Mouse (Mus musculus) left cerebral cortex, postnatal 14 days (tissue): ENCODE results near the gene Megf11. TPM values are rescaled to one million over a fixed set of nuclear protein-coding genes. Genes with fewer than 3 reads are reported as not detected.

Source experiments
- DNase-seq, 2 experiments: peaks; one replicate each; pipeline ENCODE4 v3.0.0; 2021 to 2022; ENCODE audit warnings: low spot score in 2 of 2, mixed read lengths in 1 of 2
- intact Hi-C: fragments of 180-260 bp; cut with DNase I; formaldehyde crosslinking; loops from one replicate; pipeline ENCODE4 v1.15.1; 2025
- total RNA-seq, 2 experiments: library from RNA; stranded (reverse); gene quantifications; 2 replicates each; pipeline ENCODE4 v1.2.3; 2021

Gene Megf11
- total RNA-seq, 2 experiments from 2014 or later, result 13.6 to 14.5 TPM

DNA sequence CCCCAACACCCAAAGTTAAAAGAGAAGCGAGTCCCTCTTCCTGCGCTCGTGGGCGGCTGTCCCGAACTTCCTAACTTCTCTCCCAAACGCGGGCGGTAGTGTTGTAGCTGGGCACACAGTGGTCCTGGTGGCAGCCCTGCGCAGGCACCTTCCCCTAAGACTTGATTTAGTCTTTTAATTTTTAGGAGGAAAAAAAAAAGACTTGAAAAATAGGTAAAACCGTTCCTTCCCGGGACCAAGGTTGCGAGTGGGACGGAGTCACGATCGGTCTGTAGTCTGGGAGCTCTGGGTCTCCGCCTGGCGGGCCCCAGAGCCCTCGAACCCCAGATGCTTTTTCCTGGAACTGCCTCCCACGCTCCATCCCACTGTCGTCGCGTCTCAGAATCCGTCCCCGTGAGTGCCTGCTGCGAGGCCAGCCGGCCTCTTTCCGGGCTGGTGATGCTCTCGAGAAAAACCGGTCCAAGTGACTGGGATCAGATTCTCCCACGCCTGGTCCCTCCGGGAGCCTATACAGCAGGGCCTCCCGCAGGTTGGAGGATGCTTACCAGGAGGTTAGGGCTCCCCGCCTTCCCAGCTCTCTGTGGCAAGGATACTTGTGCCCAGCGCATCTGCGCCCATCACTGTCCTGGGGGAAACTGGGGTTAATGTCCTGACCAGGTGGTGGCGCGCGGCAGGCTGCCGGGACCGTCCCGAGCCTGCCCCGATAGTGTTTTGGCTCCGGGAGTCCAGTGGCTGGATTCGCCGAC is 1.2 kb downstream of the Megf11 start:
- DNase-seq, result no peak
- intact Hi-C loops, result no loop called here

DNA sequence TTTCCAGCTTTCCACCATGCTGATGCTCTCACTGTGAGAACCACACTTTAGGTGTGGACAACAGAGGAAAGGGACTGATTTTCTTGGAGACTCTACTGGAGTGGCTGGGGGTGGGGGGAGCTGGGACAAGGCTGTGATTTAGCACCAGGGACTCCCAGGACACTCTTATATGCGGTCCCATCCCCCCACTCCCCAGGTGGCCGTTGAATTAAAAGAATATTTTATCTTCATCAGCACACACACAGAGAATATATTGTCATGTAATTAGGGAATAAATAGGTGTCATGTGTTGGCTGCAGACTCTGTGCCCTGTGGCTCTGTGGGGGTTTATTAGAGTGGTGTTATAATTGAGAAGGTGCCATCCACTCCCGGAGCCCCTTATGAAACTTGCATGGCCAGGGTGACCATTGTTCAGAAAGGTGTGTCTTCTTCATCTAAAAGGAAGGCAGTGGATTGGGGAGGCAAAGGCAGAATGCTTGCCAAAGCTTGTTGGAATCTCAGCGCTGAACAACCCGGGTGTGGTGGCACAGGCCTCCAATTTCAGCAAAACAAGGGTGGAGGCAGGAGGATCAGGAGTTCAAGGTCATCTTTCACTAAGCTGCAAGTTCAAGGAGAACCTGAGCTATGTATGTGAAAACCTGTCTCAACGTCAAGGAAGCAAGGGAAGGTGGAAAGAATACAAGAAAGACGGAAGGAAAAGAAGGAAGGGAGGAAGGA is 4.3 kb downstream of the Megf11 start:
- no peak for DNase-seq
- intact Hi-C loops, result loop anchor here (10.0 kb wide), 1 partner anchor 115 kb away; no protein-coding TSS in a partner anchor

DNA sequence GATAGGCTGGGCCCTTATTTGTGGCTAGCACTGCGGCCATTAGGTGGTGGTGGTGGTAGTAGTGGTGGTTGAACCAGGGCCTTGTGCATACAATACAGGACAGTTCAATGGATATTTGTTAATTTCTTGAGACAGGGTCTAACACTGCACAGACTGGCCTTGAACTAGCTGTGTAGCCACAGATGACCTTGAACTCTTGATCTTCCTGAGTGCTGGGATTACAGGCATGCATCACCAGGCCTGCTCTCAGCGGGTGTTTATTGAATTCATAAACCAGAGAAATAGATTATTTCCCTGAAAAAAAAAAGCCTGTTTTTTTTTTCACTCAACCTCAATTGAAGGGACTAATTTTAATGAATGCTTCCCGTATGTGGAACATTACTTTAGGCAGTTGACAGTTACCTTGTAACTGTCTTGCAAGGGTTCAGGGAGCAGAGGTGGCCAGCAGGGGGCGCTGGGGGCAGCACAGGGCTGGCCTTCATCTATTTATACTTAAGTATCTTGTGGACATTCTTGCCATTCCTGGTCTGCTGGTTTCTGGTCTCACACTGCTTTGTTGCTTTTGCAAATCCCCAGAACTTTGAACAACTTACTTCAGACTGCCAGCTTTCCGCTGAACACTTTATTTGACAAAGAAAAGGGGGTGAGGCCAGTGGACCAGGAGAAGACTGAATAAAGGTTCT is 8.6 kb downstream of the Megf11 start:
- intact Hi-C loops, result loop anchor here (1.0 to 10.0 kb wide), 2 partner anchors 111 to 245 kb away; no protein-coding TSS in a partner anchor
- peak; percentile 48 to 72 for DNase-seq

DNA sequence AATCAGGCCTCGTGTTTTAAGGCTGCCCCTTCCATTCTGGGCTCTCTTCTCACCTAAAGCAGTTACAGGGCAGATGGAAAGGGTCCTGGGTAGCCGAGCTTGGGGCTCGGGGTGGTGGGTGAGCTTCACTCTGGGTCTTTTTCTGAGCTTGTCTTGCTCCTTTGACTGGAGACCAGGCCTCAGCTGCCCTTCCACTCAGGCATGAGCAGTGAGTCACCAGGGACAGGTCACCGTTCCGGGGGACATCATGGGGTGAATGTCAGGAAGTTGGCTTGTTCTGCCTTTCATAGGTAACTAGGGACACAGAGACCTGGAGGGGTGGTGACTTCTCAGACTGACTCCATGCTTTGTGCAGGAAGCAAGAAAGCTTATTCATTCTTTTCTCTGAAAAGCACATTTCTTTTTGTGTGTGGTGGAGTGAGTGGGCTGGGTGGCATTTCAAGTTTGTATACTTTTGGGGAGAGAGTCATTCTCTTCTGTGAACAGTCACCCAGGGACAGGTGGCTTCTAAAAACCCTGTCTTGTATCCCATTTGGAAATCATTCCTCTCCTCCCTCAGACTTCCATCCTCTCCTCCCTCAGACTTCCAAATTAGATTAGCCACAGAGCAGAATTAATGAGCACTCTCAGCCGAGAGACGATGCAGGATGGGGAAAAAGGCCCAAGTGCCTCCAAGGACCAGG is 10.0 kb downstream of the Megf11 start:
- DNase-seq, result peak in 1 of 2 experiments; percentile 41
- intact Hi-C loops, result loop anchor here (10.0 kb wide), 1 partner anchor 109 kb away; no protein-coding TSS in a partner anchor

DNA sequence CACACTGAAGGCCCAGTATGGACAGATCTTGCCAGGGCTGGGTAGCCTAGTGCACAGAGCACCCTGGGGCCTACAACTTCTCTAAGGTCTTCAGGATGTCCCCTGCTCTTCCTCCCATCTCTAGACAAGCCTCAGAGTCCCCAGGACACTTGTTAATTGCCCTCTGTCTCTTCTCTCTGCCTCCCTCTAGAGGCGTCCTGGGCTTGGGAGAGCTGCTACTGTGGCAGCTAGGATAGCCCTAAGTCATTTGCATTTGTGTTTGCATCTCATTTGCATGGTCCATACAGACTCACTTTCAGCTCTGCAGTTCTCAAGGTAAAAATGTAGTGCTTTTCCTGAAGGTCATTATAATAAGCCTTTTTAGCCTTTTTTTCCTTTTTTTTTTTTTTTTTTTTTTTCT is 11.7 kb downstream of the Megf11 start:
- intact Hi-C loops, result loop anchor here (10.0 kb wide), 1 partner anchor 108 kb away; no protein-coding TSS in a partner anchor
- peak in 1 of 2 experiments; percentile 27 for DNase-seq

DNA sequence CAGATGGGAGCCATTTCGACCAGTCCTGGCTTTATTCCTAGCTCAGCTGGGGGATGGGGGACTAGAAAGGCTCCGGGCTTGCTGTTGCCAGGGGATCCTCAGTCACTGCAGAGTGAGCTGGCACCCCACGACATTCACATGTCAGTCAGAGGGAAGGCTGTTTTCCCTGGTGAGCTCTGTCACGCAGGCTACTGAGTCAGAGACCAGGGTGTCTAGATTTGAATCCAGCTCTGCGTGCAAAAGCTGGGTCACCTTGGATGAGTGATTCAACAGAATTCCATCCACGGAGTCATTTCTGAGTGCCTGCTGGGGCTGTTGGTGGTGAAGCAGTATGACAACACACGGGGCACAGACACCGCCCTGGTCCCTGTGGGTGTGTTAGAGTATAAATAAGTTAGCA is 13.7 kb downstream of the Megf11 start:
- intact Hi-C loops, result loop anchor here (10.0 kb wide), 1 partner anchor 106 kb away; no protein-coding TSS in a partner anchor
- no peak for DNase-seq

DNA sequence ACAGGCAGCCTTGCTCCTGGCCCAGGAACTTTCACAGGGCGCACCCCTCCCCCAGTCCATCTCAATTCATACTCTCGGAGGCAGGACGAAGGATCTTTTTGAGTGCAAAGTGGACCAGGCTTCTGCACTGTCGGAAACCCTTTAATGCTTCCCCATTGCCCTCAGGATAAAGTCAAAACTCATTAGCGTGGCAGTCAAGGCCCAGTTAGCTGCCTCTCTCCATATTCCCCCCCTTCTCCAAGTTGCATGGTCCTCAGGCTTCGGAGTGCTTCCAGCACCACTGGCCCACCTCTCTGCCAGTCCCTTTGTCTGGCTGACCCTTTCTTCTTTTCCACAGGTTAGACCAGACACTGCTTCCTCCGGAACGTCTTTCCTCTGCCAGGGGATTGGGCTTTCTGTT is 16.7 kb downstream of the Megf11 start:
- intact Hi-C loops, result no loop called here
- DNase-seq, result no peak

DNA sequence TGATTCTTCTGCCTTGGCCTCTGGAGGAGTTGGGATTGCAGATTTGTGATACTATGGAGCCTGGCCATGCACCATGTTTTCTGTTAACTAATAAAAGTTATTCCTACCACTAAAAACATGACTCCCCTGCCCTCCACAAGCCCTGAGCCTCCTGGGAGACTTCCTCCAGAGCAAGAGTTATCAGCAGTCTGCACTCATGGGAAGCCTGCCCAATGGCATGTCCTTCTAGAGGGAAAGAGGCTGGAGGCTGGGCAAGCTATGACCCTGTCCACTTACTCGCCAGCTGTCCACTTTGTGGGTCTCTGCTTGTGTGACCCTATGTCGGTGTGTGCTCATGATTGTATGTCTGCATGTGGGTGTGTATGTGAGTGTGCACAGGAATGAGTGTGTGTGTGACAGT is 21.4 kb downstream of the Megf11 start:
- intact Hi-C loops, result no loop called here
- DNase-seq, result no peak

DNA sequence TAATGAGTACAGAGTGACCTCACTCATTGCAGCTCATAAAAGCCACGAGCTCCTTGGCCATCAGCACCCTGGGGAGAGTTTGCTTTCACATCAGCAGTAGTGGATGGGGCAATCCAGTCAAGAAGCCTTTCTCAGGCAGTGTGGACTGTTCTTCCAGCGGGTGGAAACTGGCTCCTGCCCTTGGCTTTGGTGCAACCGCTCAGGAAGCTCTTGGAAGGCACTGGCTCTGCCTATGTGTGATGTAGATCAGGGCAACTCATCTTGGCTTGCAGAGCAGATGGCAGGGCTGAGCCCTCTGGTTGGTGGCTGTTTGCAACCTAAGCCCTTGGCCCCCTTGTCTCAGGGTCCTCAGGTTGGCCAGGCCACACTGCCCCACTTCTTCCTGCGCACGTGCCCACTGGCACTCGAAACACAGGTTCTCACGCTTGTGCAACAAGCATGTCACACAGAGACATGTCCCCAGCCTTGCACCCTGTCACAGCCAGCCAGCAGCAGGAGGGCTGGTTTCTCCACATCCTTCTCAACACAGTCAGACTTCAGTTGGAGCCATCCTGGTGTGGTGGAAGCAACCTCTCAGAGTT is 22.1 kb downstream of the Megf11 start:
- intact Hi-C loops, result no loop called here
- no peak for DNase-seq

DNA sequence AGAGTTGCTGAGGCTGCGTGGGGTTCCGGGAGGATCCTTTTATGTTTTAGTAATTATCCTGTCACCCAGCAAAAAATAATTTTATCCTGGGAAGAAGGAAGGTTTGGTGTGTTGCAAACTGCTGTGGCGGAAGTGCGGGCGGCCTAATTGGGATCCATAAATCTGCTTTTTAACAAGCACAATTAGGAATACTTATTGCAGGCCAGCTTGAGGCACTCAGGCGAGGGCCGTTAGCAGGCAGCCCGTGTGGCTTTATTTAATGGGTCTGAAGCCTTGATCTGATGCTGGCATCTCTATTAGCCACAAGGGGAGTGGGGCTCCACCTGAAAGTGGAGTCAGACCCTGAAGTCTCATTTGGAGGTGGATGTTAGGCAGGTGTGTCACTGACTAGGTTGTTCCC is 23.4 kb downstream of the Megf11 start:
- DNase-seq, result no peak
- intact Hi-C loops, result no loop called here

DNA sequence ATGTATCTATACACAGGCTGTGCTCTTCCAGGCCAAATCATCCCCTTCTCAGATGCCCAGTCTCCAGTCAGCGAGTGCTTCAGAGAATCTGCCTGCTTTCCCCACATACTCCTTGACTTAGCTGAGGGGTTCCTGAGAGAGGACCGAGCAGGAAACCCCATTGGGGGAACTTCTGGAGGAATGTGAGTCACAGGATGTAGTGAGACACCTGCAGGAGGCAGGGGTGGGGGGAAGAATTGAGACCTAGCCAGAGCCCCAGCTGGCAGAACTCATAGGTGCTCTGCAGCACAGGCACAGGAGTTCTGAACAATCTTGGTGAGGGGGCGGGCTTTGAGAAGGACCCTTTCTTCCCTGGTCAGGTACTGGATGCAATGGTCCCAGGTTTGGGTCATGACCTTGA is 35.0 kb downstream of the Megf11 start:
- no peak for DNase-seq
- intact Hi-C loops, result no loop called here

DNA sequence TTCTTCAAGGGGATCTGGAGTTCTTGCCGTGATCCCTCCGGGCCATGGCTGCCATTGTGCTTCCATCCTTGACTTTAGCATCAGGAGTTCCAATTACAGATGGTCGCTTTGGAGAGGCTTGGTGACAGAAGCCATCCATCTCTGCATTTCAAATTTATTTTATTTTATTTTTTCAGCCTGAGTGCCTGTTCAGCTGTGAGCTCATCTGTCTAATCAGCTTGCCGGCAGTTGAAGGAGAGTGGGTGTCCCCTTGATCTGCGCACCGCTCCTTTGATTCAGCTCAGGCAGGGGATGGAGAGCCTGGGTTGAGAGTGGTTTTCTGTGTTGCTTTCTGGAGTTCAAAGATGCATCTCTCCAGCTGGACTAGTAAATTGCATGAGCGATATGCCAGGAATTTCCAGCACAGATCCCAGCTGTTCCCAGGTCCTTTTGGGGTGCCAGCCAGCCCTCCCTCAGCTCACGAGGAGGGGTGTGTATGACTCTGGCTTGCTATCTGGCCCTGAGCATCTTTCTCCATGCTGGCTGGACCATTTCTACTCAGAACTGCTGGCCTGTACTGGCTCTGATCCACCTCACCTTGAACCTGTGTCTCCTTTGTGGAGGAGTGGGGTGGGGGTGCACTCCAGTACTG is 36.7 kb downstream of the Megf11 start:
- DNase-seq, result no peak
- intact Hi-C loops, result no loop called here

DNA sequence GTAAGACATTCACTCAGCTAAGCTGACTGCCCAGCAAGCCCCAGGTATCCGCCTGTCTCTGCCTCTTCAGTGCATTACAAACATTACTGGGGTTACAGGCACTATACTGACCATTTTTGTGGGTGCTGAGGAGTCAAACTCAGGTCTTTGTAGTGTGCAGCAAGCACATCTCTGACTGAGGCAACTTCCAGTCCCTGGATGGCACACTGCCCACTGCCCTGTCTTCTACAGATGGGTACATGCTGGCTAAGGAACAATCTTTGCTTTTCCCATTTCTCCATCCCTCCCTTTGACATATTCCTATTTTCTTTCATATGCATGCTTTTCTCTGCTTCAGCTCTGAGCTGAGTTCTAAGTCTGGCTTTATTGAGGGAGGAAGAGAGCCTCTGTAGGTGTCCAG is 38.5 kb downstream of the Megf11 start:
- intact Hi-C loops, result no loop called here
- no peak for DNase-seq

DNA sequence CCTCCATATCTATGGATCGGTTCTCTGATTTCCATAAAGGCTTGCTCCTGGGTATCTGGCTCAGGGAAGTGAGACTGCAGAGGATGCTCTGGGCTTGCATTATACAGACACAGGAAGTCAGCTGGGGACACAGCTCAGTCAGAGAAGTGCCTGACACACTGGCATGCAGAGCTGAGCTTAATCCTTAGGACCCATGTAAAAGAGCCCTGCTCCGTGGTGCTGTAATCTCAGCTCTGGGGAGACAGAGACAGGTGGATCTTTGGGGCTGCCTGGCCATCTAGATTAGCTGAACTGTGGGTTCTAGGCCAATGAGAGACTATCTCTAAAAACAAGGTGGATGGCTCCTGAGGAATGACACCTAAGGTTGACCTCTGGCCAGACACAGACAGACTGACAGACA is 50.7 kb downstream of the Megf11 start:
- intact Hi-C loops, result no loop called here
- no peak for DNase-seq

DNA sequence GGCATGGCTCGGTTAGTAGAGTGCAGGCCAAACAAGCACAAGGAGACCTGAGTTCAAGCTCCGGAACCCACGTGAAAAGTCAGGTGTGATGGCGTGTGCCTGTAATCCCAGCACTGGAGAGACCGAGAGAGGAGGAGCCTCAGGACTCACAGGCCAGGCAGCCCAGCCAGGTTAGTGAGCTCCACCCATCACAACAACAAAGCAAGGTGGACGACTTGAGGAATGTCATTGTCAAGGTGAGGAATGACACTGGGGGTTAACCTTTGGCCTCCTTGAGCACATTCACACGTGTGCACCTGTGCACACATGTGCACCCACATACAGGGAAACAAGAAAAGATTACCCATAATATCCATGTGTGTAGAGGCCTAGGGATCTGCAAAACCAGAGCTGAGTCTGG is 54.7 kb downstream of the Megf11 start:
- intact Hi-C loops, result no loop called here
- DNase-seq, result no peak

DNA sequence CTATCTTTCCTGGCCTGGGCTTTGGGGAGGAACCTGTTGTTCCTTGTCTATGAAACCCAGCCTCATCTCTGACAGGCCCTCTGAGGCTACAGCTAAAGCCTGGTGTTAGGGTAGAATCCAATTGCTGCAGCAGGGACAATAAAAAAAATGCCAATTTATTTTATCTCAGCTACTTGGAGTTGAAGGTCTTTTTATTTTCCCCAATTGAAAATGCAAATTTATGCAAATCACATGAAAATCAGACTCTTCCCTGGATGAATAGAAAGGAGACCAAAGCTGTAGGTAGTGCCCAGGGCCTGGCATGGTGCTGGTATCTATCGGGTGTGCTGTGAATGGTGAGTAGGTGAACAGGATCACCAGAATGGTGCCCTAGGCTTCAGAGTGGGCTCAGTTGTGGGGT is 60.6 kb downstream of the Megf11 start:
- intact Hi-C loops, result no loop called here
- no peak for DNase-seq

DNA sequence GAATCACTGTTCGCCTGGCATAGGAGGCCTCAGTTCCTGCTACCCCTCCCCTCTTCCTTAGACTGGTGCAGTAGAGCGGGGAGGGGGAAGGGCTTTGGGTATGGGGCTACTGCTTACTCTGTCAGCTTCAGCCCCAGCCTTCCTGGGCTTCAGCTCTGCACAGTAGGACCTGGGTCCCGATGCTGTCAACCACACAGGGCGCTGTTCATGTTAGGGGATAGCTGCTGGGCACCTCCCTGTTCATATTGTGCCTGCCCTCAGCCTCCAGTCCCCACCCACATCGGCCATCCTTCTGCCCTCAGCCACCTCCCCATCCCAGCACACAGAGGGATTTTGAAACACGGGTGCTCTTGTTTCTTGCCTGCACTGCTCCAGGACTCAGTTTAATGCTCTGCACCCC is 61.6 kb downstream of the Megf11 start:
- no peak for DNase-seq
- intact Hi-C loops, result no loop called here

DNA sequence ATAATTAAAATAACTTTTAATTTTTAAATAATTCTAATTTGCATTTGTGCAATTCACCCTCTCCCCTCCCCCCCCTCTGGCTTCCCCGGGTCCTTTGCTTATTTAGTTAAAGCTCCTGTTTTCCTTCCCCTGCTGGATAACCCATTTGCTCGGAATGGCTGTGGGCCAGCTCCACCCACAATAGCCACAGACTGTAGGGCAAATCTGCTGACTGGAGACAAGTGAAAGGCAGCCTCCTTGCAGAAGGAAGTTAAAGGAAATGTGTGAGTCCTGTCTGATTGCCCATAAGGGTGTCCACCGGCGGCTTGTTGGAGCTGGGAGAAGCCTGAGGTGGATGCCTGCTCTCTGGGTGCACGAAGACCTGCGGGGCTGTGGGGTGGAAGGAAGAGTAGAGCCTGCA is 62.1 kb downstream of the Megf11 start:
- DNase-seq, result peak; percentile 29 to 45
- intact Hi-C loops, result no loop called here

DNA sequence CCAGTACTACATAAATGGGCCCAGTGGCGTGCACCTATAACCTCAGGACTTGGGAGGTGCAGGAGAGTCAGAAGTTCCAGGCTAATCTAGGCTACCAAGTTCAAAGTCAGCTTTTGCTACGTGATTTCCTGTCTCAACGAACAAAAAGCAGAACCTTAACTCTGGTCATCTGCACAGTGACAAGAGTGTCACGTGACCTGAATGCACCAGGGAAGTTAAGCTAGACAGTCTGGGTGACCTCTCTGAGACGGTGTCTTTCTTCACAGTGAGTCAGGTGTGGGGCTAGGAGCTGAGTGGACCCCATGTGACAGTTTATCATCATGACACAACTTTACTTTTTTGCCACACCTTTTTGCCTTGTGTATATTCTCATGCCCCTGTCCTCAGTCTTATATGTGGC is 67.3 kb downstream of the Megf11 start:
- intact Hi-C loops, result no loop called here
- no peak for DNase-seq
